Mouse (Mus musculus) CD4-positive, CD25-positive, alpha-beta regulatory T cell, adult 2 months (primary cell): ENCODE measurements around the gene Scfd2.

Experiments
- DNase-seq: peaks from one replicate; pipeline ENCODE4 v3.0.0-alpha.2; 2012; ENCODE audit warnings: low read depth, low spot score

The Scfd2 gene

GRCm38 (mm10) chr5:74244406-74245019 is 287.0 kb downstream of the Scfd2 start:
- DNase-seq: no peak

DNA sequence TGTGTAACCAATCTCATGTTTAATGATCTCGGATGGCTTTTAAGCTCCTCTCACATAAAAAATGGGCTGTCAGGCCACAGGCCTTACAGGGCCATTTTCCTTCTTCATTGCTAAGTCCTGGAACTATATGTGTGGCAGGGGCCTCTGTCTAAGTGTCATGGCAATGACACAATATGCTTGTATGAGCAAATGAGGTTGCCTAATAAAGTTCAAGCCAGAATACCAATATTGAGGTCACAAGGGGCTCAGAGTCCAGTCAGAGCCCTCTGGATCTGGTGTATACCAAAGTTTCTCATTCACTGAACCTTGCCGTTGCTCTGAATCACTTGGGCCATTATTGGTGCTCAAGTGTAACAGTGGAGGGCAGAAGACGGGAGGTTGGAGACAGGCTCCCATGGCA is 288.9 kb downstream of the Scfd2 start:
- no peak for DNase-seq

DNA sequence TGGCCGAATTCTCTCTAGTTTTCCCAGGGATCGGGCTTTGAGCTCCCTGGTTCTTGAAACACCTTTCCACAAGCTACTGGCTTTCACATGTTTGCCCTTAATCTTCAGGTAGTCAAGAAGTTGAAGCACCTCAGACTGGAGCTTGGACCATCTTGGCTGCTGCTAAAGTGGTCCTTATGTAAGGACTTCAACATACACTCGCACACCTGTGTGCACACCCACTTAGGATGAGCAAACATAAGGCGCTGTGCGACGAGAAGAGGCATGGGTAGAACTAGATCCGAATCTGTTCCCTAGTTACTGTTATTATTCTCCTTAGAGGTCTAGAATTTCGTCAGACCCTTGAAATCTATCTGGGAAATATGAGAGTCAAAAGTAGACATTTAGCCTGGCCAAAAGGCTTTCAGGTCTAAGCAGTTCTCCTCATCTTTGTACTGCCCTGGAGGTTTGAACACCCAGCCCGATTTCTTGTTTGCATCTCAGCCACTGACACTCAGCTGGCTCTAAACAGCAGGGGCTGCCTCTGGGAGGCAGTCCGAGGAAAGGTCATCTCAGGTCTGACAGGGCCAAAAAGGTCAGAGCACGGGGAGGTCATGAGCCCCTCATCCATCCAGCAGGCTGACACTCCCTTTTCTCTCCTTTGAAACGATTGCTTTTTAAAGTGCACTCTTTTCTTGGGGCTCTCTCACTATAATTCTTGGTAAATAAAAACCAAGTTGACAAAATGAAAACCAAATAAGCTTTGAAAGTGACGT is 290.5 kb downstream of the Scfd2 start:
- no peak for DNase-seq

GRCm38 (mm10) chr5:74240298-74240697 is 291.3 kb downstream of the Scfd2 start:
- DNase-seq: no peak

DNA sequence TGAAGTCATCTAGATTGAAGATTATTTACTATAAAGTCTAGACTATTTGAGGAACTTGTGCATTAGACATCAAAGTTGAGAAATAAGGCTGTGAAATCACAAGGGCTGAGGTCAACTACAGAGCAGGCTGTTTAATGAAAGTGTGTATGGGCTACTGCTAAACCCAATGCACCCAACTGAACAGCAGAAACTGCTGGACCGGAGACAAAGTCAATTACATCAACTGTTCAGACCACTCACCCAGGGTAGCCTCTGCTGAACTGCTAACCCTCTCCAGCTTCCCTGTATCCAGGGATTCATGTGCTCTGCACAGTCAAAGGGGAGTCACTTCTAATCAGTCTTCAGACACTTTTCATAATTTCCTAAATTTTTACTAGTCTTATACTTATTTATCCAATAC is 292.2 kb downstream of the Scfd2 start:
- no peak for DNase-seq

- DNase-seq: peak; percentile 51
Observed at GRCm38 (mm10) chr5:74233808-74234207, 297.8 kb downstream of the Scfd2 start.

- no peak for DNase-seq
Observed at GRCm38 (mm10) chr5:74230525-74230924, 301.0 kb downstream of the Scfd2 start.

GRCm38 (mm10) chr5:74229775-74230413 is 301.7 kb downstream of the Scfd2 start:
- no peak for DNase-seq

DNA sequence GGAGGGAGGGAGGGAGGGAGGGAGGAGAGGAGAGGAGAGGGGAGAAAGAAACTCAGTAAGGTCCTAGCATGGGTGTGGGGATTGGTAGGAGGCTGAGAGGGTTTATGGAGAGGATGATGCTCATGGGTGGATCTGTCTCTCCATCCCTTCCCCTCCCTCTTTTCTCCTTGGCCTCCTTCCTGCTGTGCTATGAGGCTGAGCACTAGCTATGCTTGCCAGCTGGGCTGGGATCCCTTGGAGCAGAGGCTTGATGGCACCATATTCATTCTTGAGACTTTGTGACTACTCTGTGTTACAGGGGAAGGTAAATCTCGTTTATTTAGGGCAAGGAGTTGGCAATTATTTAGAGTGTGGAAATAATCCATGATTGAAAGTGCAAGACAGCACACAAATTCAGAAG is 302.6 kb downstream of the Scfd2 start:
- no peak for DNase-seq

- no peak for DNase-seq
Observed at GRCm38 (mm10) chr5:74227352-74227751, 304.2 kb downstream of the Scfd2 start.

DNA sequence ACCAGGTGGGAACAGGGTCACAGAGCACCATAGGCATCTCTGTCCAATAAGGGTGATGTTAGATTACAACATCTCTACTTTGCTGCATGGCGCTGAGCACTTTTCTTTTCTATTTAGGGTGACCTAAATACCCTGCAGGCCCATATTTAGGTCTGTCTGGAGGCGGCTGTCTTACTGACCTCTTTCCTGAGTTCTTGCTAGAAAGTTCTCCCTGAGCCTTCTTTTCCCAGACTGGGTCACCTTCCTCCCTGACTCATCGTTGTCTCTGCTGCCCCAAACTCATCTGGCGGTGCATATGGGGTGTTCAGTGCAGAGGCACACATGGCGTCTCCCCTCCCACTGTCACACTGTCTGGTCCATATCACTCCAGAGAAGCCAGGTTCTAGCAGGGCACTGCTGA is 305.4 kb downstream of the Scfd2 start:
- DNase-seq: no peak

DNA sequence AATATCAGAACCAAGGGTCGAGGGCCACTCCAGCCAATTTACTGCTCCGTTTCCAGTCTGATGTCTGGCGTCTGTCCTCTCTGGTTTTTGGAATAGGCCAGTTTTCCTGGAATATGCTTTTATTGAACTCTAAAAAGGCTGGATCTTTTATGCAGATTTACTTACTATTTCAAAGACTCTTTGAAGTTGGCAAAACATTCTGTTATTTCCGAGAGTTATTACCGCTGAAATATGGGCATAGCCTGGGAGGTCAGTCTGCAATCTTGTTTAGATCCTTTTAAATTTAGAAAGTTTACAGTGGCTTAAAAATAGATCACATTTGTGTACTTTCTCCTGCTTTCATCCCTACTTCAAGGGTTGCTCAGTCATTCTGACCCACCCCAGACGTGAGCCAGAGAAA is 307.1 kb downstream of the Scfd2 start:
- DNase-seq: no peak

DNA sequence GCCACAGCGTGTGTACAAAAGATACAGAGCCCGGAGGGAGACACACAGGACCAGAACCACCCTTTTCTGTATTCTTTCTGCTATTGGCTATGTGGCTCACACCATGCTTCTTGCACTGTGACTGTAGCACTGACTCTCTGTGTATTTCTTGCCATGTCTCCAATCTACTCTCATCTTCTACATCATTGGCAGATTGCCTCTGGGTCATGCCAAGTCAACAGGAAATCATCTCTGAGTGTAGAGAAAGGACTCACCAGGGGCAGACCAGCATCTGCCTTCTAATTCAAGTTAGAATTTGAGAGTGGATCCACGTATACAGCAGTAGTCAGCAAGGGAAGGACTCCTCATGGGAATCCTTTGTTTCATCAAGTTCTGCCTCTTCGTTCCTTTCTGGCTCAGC is 308.9 kb downstream of the Scfd2 start:
- no peak for DNase-seq

- no peak for DNase-seq
Observed at GRCm38 (mm10) chr5:74218524-74218923, 313.0 kb downstream of the Scfd2 start.

GRCm38 (mm10) chr5:74215125-74215524 is 316.4 kb downstream of the Scfd2 start:
- DNase-seq: no peak

DNA sequence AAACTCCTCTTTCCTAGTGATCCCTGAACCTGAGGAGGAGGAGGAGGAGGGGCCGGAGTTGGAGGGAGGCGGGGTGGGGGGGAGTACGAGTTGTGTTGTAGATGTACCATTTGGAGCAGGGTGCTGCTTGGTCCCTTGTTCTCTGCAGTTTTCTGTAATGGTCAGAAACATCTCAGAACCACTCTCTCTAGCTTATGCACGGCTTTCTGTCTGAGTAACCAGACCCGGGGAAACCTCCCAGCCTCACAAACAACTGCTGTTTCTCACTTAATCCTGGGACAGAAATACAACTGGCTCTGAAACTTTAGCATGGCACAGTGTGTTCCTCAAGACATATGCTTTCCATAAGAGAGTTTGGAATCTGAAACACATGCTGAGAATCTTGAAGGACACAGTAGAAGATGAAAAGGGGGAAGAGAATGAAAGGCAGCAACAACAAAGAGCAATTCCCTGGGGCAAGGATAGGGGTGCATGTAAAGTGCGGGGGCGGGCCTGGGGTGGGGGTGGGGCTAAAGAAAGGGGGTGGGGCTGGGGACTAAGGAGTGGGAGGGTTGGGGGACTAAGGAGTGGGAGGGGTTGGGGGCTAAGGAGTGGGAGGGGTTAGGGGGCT is 317.0 kb downstream of the Scfd2 start:
- no peak for DNase-seq

DNA sequence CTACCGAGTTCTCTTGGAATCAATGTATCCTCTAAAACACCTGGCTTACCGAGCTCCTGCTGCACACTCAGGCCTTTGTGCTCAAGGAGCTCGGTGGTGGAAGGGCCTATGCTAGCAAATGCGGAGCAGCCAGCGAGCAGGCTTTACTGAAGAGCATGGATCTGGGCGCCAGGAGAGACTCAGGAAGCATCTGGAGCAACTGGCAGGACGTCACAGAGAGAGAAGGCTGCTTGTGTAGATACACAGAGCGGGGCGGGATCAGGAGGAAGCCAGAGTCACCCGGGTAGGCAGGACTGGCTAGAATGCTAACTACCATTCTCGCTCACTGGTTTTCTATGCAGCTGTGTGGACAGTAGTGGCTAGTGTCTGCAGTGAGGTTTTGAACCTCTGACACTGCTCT is 320.2 kb downstream of the Scfd2 start:
- DNase-seq: no peak

DNA sequence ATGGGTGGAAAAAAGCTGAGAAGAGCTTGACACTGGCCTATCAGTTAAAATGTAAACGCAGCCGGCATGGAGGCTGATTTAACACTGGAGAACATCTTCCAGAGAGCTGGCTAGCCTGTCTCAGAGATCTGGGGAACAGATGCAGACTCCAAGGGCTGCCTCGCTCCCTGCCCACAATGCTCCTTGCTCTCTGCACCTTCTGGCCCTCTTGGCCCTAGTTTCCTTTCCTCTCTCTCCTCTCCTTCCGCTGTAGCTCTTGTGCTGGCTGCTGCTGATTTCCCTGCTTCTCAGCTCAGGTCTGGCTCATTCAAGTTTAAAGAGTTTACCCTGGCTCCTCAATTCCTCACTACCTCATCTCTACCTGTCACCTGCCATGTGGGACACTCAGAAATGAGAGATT is 321.9 kb downstream of the Scfd2 start:
- DNase-seq: no peak

DNA sequence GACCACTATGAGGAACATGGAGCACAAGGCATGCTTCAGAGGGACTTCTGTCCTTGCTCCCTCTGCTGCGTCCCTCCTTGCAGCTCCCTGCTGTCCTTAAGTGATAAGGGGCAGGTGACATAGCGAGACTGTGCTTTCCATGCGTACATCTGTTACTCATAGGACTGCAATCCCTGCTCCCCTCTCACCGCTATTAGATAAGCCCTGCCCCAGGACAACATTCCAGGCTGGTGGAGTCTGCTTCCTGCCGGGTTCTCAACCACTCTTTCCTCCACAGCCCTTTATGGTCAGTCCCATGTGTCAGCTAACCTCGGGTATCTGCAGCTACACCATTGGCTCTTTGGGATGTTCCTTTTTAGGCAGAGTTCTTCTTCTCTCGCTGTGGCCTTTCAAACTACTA is 323.1 kb downstream of the Scfd2 start:
- no peak for DNase-seq

DNA sequence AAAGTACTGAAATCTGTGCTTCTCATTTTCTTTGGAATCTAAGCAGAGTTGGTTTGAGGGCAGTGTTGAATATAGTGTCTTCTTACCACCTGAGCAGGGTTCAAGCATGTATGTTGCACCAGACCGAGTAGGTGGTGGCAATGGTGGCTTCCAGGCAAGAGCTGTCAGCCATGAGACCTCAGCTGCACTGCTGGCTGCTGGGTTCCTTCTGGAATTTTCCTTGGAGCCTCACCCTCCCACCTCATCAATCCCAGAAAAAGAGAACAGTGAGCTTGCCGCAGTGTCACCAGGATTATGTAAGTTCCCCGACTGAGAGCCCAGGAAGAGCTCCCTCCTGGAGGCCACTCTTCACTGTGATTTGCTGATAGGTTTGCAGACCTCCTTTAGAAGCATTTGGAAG is 324.4 kb downstream of the Scfd2 start:
- DNase-seq: no peak

- no peak for DNase-seq
Observed at GRCm38 (mm10) chr5:74206649-74207048, 324.9 kb downstream of the Scfd2 start.

DNA sequence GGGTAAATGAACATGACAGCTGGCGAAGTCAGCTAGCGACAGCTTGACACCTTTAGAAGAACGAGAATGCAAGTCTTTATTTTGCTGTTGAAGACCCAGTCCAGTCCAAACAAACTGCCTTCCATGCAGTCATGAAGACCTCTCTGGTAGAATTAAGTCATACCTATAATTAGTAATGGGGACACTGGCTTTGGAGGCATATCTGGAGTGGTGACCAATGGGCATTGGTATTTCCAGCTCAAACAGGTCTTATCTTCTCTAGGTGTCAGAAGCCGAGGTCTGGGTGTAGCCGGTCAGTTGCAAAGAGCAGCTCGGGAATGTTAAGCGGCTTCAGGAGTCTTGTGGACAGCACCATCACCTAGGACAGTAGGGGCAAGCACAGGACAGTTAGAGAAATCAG is 325.5 kb downstream of the Scfd2 start:
- DNase-seq: no peak

DNA sequence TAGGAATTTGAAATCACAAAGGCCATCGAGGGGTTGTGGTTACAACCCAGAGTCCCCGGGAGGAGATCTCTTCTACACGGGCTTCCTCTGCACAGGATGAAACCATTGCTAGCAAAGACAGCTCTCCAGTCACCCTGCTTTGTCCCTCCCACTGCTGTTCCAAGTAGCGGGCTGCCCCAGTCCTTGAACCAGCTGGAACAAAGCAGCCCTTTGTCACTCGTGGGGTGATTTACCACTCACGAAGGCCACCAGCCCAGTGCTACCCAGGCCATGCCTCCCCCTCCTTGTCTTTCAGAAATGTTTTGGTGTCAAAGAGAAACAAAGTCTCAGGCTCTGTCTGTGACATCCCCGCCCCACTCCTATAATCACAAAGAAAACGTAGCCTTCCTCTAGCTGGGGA is 326.1 kb downstream of the Scfd2 start:
- no peak for DNase-seq
